Mouse (Mus musculus) limb, embryonic 13.5 days (tissue): ENCODE results near the gene Pank2. TPM values are rescaled to one million over a fixed set of nuclear protein-coding genes. Genes with fewer than 3 reads are reported as not detected.
"Not testable (repeated sequence)": the region's sequence is repeated elsewhere in the genome, so short reads cannot be mapped to it uniquely, and the experiment has no call there.

Experiments used
- ATAC-seq: fragments of 200-750 bp; cut with Nextera tagmentation; 2 replicates; pipeline ENCODE4 v1.8.0; 2017; ENCODE audit warnings: low read depth, moderate number of reproducible peaks, moderate TSS enrichment; ENCODE audit not compliant: low FRiP score
- H3K27ac ChIP-seq: fragments of 300-500 bp; sonication (generic); 2 replicates; pipeline ENCODE4 v1.5.1; 2015; ENCODE audit warnings: inconsistent platforms, mild to moderate bottlenecking, moderate library complexity
- H3K27me3 ChIP-seq: fragments of 300-500 bp; sonication (generic); 2 replicates; pipeline ENCODE4 v1.6.1; 2015; ENCODE audit warnings: mild to moderate bottlenecking, inconsistent platforms
- H3K36me3 ChIP-seq: fragments of 300-500 bp; sonication (generic); 2 replicates; pipeline ENCODE4 v1.6.1; 2015; ENCODE audit warnings: inconsistent platforms, mild to moderate bottlenecking, moderate library complexity
- H3K4me1 ChIP-seq: fragments of 300-500 bp; sonication (generic); 2 replicates; pipeline ENCODE4 v1.6.1; 2015; ENCODE audit warnings: inconsistent platforms
- H3K4me2 ChIP-seq: fragments of 300-500 bp; sonication (generic); replicated peaks from 2 replicates; pipeline ENCODE4 v1.6.1; 2015; ENCODE audit warnings: inconsistent platforms, mild to moderate bottlenecking, moderate library complexity
- H3K4me3 ChIP-seq: fragments of 300-500 bp; sonication (generic); 2 replicates; pipeline ENCODE4 v1.5.1; 2015; ENCODE audit warnings: moderate library complexity, mild to moderate bottlenecking, inconsistent platforms
- H3K9ac ChIP-seq: fragments of 300-500 bp; sonication (generic); 2 replicates; pipeline ENCODE4 v1.6.1; 2015; ENCODE audit warnings: mild to moderate bottlenecking, inconsistent platforms
- H3K9me3 ChIP-seq: fragments of 300-500 bp; sonication (generic); 2 replicates; pipeline ENCODE4 v1.6.1; 2016; ENCODE audit warnings: inconsistent platforms
- WGBS: fragments of 180-500 bp; shearing (Covaris S2); methylation state at CpG from one replicate; pipeline ENCODE4 v1.1.7; 2015; 5-methylcytosine and 5-hydroxymethylcytosine counted together
- polyA plus RNA-seq: library from polyadenylated mRNA; unstranded; fragments of >200 nt; fragmentation: Nextera tagmentation; extraction: Ambion mirVana; gene quantifications from 2 replicates; pipeline ENCODE4 v1.2.1, GENCODE M21; 2015

Gene Pank2
- polyA plus RNA-seq, 1 experiment from 2014 or later = 39.3 TPM

- peak overlapping the region; percentile 76 for H3K4me3 ChIP-seq
- peak overlapping the region; percentile 73 for H3K4me2 ChIP-seq
- H3K4me1 ChIP-seq = peaks cover 31% of the 10 kb centered on the region
- no peaks in the 10 kb centered on the region for H3K36me3 ChIP-seq
- ATAC-seq = peak; percentile 76
- H3K9ac ChIP-seq = peak overlapping the region; percentile 98
- H3K27me3 ChIP-seq = no peaks in the 10 kb centered on the region
- no peaks in the 10 kb centered on the region for H3K9me3 ChIP-seq
- H3K27ac ChIP-seq = peak overlapping the region; percentile 99
- under 1% methylated on average over 58 of the region's 59 CpGs for WGBS
These were observed 680 bp downstream of the Pank2 start for GRCm38 (mm10) chr2:131262680-131263670.

GRCm38 (mm10) chr2:131264027-131264426 lies 1.7 kb downstream of the Pank2 start:
- 77% methylated on average over 6 of the region's 6 CpGs for WGBS
- H3K27ac ChIP-seq = no peak overlapping the region
- no peaks in the 10 kb centered on the region for H3K27me3 ChIP-seq
- peak overlapping the region; percentile 40; the same call in 1 of the 2 replicates for H3K9ac ChIP-seq
- peak overlapping the region; percentile 73 for H3K4me2 ChIP-seq
- H3K4me3 ChIP-seq = peak overlapping the region; percentile 76
- ATAC-seq = no peak
- H3K36me3 ChIP-seq = 0 out of 2 replicates have a peak, but pooled peaks cover under 1% of the 10 kb centered on the region
- H3K4me1 ChIP-seq = peaks cover 31% of the 10 kb centered on the region
- no peaks in the 10 kb centered on the region for H3K9me3 ChIP-seq

DNA sequence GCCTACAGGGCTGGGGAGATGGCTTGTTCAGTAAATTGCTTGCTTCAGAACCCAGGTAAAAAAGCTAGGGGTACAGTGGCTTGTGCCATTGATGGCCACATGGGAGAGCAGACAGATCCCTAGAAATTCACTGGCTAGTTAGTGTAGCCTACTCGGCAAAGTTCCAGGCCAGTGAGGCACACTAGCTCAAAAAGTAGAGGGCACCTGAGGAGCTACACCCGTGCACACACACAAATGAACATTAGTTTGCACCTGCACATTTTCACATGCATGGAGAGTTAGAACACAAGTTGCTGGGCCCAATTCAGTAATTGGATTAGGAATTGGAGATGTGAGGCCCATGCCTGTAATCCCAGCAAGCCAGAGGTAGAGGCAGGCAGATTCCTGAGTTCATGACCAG lies 2.8 kb downstream of the Pank2 start:
- WGBS = 73% methylated on average over 2 of the region's 2 CpGs
- Histone ChIP-seq H3K9ac (no peak overlapping the region), H3K4me3 (no peak overlapping the region), H3K9me3 (no peaks in the 10 kb centered on the region), H3K36me3 (peaks cover 6% of the 10 kb centered on the region; the same call in 1 of the 2 replicates), H3K4me2 (peak overlapping the region; percentile 73; the same call in 1 of the 2 replicates), H3K4me1 (peaks cover 31% of the 10 kb centered on the region), H3K27me3 (no peaks in the 10 kb centered on the region), H3K27ac (no peak overlapping the region)
- ATAC-seq = no peak

DNA sequence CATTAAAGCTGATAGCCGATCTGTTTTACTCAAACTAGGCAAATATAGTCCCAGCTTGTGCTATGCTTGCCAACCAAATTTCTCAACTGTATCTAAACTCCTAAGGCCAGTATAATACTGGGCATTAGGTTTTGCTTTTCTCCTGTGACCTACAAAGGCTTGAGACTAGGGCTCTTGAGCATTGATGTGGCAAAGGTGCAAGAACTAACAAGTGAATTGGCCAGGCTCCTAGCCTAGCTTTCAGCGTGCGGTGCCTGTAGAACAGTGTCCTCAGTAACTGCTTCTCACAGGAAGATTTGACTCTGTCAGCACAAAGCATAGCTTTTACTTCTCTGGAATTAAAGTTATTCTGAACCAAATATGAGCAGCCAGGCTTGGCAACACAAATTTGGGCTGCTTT lies 13.2 kb downstream of the Pank2 start:
- H3K4me3 ChIP-seq = no peak overlapping the region
- no peak overlapping the region for H3K4me2 ChIP-seq
- no peaks in the 10 kb centered on the region for H3K4me1 ChIP-seq
- ATAC-seq = no peak
- H3K9me3 ChIP-seq = no peaks in the 10 kb centered on the region
- no peak overlapping the region for H3K27ac ChIP-seq
- H3K27me3 ChIP-seq = no peaks in the 10 kb centered on the region
- no peak overlapping the region for H3K9ac ChIP-seq
- WGBS = 96% methylated on average over 3 of the region's 3 CpGs
- H3K36me3 ChIP-seq = peaks cover 62% of the 10 kb centered on the region

GRCm38 (mm10) chr2:131276722-131277121 lies 14.4 kb downstream of the Pank2 start:
- Histone ChIP-seq H3K9me3 (no peaks in the 10 kb centered on the region), H3K4me2 (no peak overlapping the region), H3K4me3 (no peak overlapping the region), H3K9ac (no peak overlapping the region), H3K4me1 (no peaks in the 10 kb centered on the region), H3K36me3 (peaks cover 74% of the 10 kb centered on the region), H3K27me3 (no peaks in the 10 kb centered on the region), H3K27ac (no peak overlapping the region)
- no peak for ATAC-seq
- WGBS = 89% methylated on average over 5 of the region's 5 CpGs

DNA sequence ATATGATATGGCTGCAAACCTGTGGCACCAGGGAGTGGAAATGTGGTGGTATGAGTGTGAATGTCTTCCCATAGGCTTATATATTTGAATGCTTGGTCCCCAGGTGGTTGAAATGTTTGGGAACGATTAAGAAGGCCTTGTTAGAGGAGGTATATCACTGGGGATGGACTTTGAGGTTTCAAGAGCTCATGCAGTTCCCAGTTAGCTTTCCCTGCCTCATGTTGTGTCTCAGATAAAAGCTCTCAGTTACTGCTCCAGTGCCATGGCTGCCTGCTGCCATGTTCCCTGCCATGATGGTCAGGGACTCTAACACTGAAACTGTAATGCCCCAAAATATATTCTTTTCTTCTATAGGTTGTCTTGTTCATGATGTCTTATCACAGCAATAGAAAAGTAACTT lies 19.3 kb downstream of the Pank2 start:
- peaks cover 76% of the 10 kb centered on the region for H3K36me3 ChIP-seq

GRCm38 (mm10) chr2:131286276-131286675 lies 24.0 kb downstream of the Pank2 start:
- Histone ChIP-seq H3K9me3 (no peaks in the 10 kb centered on the region), H3K4me2 (no peak overlapping the region), H3K27ac (no peak overlapping the region), H3K4me1 (no peaks in the 10 kb centered on the region), H3K4me3 (no peak overlapping the region), H3K9ac (no peak overlapping the region), H3K27me3 (no peaks in the 10 kb centered on the region), H3K36me3 (peaks cover 70% of the 10 kb centered on the region)
- WGBS = 62% methylated on average over 1 of the region's 1 CpGs
- ATAC-seq = no peak

More for the DNA sequence above, 19.3 kb downstream of the Pank2 start:
- Histone ChIP-seq H3K4me2 (no peak overlapping the region), H3K4me1 (no peaks in the 10 kb centered on the region), H3K9ac (no peak overlapping the region), H3K27ac (no peak overlapping the region), H3K27me3 (no peaks in the 10 kb centered on the region), H3K9me3 (no peaks in the 10 kb centered on the region), H3K4me3 (no peak overlapping the region)
- no peak for ATAC-seq
- WGBS = 78% methylated on average over 1 of the region's 1 CpGs

DNA sequence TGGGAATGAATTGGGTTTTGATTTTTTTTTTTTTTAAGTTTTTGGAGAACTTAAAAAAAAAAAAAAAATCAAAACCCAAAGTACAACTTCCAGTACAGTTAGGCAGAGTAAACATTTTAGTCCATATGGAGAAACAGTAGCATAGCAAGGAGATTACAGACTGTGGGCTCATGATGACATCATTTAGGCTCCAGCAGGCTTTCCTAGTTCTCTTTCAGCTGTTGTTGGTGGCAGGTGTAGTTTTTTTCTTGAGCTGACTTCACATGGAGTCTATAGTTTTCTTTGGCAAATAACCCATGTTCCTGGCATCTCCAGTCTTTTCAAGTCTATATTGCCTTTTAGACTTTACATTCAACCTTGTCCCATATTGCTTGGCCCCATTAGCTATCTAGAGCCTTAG lies 28.4 kb downstream of the Pank2 start:
- Histone ChIP-seq H3K9ac (no peak overlapping the region), H3K9me3 (no peaks in the 10 kb centered on the region), H3K27me3 (no peaks in the 10 kb centered on the region), H3K27ac (no peak overlapping the region), H3K4me3 (no peak overlapping the region), H3K4me2 (no peak overlapping the region), H3K4me1 (no peaks in the 10 kb centered on the region), H3K36me3 (peaks cover 79% of the 10 kb centered on the region)
- ATAC-seq = 0 out of 2 replicates have a peak, but pooled peaks have one; percentile 24

DNA sequence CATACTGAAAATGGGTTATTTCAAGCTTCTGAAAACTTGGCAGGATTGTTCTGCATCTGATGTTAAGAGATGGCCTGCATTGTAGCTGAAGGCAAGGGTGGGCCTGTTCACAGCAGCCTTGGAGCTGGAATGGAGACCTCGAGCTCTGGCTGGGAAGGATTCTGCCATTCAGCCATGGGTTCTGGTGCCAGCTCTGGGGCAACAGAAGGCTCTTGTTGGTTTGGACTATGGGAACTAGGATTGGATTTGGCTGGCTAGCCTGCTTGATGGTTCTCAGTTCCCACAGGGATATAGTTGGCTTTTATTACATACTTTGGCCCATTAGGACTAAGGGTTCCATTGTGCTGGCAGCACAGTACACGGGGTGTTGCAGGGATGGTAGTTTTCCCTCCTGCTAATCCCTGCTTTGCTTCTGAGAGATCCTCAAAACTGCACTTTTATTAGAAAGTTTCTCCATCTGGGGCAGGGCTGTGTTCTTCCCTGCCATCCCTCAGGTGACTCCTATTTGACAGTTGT lies 34.5 kb downstream of the Pank2 start:
- H3K27ac ChIP-seq = no peak overlapping the region
- no peaks in the 10 kb centered on the region for H3K9me3 ChIP-seq
- ATAC-seq = no peak
- H3K4me3 ChIP-seq = no peak overlapping the region
- H3K4me2 ChIP-seq = no peak overlapping the region
- 79% methylated on average over 2 of the region's 2 CpGs for WGBS
- 0 out of 2 replicates have a peak, but pooled peaks cover 3% of the 10 kb centered on the region for H3K4me1 ChIP-seq
- H3K9ac ChIP-seq = no peak overlapping the region
- peaks cover 78% of the 10 kb centered on the region for H3K36me3 ChIP-seq
- H3K27me3 ChIP-seq = no peaks in the 10 kb centered on the region

DNA sequence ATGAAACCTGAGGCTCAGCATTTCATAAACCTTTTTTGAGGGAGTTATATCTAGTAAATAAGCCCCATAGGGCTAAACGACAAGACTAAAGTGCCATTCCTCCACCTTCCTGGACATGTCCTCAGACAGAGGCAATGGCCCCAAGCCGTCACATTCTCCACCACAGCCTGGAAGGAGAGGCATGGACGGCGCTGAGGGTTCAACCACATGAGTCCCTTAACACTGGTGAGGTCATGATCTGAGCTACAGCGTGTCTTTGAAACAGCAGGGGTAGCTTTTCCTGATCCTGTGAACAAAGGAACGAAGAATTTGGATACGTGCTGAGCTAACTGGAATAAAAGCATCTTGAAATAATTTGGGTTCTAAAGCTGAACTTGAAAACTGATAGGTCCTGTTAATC lies 36.4 kb downstream of the Pank2 start:
- ATAC-seq, H3K9ac ChIP-seq, H3K9me3 ChIP-seq, H3K4me1 ChIP-seq, H3K27ac ChIP-seq, H3K27me3 ChIP-seq, H3K4me2 ChIP-seq, H3K4me3 ChIP-seq: not testable (repeated sequence)
- WGBS = 56% methylated on average over 7 of the region's 7 CpGs
- peaks cover 78% of the 10 kb centered on the region for H3K36me3 ChIP-seq

DNA sequence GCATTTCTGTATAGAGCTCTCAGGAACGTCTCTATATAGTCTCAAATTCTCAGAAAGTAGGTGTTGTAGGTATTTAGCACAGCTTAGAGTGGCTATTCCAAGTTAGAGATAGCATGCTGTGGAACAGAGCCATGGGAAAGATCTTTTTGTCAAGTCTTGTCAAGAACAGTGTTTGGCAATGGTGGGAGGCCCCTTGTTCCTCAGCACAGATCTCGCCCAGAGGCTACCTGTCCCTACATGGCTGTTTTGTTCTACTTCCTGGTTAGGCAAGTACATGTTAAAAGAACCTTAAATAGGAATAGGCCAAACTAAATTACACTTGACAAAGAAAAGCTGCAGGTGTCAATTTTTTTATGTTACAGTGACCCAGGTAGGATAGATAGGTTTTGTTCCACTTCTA lies 38.2 kb downstream of the Pank2 start:
- no peaks in the 10 kb centered on the region for H3K9me3 ChIP-seq
- ATAC-seq = no peak
- H3K27me3 ChIP-seq = no peaks in the 10 kb centered on the region
- H3K4me1 ChIP-seq = 0 out of 2 replicates have a peak, but pooled peaks cover 3% of the 10 kb centered on the region
- peaks cover 68% of the 10 kb centered on the region for H3K36me3 ChIP-seq
- H3K27ac ChIP-seq = peak overlapping the region; percentile 3; the same call in 1 of the 2 replicates
- H3K4me2 ChIP-seq = no peak overlapping the region
- 82% methylated on average over 2 of the region's 2 CpGs for WGBS
- H3K4me3 ChIP-seq = no peak overlapping the region
- no peak overlapping the region for H3K9ac ChIP-seq

GRCm38 (mm10) chr2:131301635-131302034 lies 39.3 kb downstream of the Pank2 start:
- no peak overlapping the region for H3K4me2 ChIP-seq
- H3K9me3 ChIP-seq = no peaks in the 10 kb centered on the region
- H3K27ac ChIP-seq = peak overlapping the region; percentile 10; the same call in 1 of the 2 replicates
- H3K36me3 ChIP-seq = peaks cover 56% of the 10 kb centered on the region
- no peak overlapping the region for H3K4me3 ChIP-seq
- no peak for ATAC-seq
- no peak overlapping the region for H3K9ac ChIP-seq
- H3K27me3 ChIP-seq = no peaks in the 10 kb centered on the region
- H3K4me1 ChIP-seq = 0 out of 2 replicates have a peak, but pooled peaks cover 3% of the 10 kb centered on the region
